Mouse (Mus musculus): ENCODE results near the gene Lfng. TPM values are rescaled to one million over a fixed set of nuclear protein-coding genes. Genes with fewer than 3 reads are reported as not detected.

Gene Lfng
- polyA plus RNA-seq, 1 experiment from 2014 or later = 11.4 TPM

DNA sequence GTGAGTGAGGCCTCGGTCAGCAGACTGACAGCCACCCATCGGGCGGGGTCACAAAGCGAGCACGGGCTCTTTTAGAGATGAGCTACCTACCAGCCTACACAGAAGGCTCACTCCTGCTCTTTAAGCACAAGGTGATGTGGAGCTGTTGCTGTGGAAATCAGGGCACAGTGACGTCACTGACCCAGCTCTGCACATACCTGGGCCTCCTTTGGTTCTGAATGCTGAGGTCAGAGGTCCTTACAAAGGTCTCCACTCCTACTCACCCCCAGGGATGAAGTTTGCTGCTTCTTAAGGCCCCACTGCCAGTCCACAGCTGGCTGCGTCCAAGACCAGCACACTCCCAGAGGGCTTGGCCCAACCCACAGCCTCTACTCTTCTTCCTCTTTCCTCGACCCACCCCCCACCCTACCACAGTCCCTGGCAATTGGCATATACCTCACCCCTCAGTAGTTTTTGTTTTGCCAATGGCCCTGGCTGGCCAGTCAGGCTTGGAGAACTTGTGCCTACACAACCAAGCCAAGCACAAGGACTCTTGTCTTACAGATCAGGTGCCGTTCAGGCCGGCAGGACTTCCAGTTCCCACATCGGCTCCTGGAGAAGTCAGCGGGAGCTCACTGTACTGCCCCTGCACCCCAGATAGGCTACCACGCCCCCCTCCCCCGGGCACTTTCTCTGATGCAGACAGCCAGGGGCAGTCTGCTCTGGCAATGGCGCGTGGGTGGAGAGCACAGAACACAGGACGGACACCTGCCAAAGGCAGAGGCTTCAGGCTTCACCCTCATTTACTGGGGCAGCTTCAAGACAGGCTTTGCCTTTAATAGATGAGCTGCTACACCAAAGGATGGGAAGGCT lies 55.8 kb downstream of the Lfng start:
- TF ChIP-seq EP300 (optimal IDR thresholded peaks at IDR 0.05) = no peak
- TF ChIP-seq CTCF (IDR thresholded peaks at IDR 0.05; ENCODE audit: low read depth) = no peak
- no peak overlapping the region for H3K9ac ChIP-seq (ENCODE audit: low read length)
- H3K4me2 ChIP-seq (replicated peaks; ENCODE audit: low read depth) = no peak overlapping the region
- no peaks in the 10 kb centered on the region for H3K36me3 ChIP-seq (ENCODE audit: control insufficient read depth, insufficient read depth, low read length)
- no peaks in the 10 kb centered on the region for H3K9me3 ChIP-seq (ENCODE audit: control insufficient read depth, low read length)
- H3K27ac ChIP-seq (replicated peaks) = no peak overlapping the region
- no peak overlapping the region for H3K4me3 ChIP-seq (ENCODE audit: low read depth, low read length)
- ATAC-seq (ENCODE audit: low FRiP score, low TSS enrichment) = no peak
- H3K4me1 ChIP-seq (replicated peaks; ENCODE audit: control insufficient read depth, insufficient read depth) = 0 out of 2 replicates have a peak, but pooled peaks cover 2% of the 10 kb centered on the region
- 61% methylated on average over 17 of the region's 17 CpGs for WGBS
- no peak for DNase-seq (ENCODE audit: low spot score)
- H3K27me3 ChIP-seq (ENCODE audit: control insufficient read depth, insufficient read depth, low read length) = no peaks in the 10 kb centered on the region

GRCm38 (mm10) chr5:140663621-140664180 lies 56.6 kb downstream of the Lfng start:
- Histone ChIP-seq H3K4me3 (ENCODE audit: low read depth, low read length) (no peak overlapping the region), H3K27me3 (ENCODE audit: control insufficient read depth, insufficient read depth, low read length) (no peaks in the 10 kb centered on the region), H3K4me1 (replicated peaks; ENCODE audit: control insufficient read depth, insufficient read depth) (0 out of 2 replicates have a peak, but pooled peaks cover 2% of the 10 kb centered on the region), H3K9me3 (ENCODE audit: control insufficient read depth, low read length) (no peaks in the 10 kb centered on the region), H3K27ac (replicated peaks) (no peak overlapping the region), H3K36me3 (ENCODE audit: control insufficient read depth, insufficient read depth, low read length) (peaks cover under 1% of the 10 kb centered on the region; the same call in 1 of the 2 replicates), H3K9ac (ENCODE audit: low read length) (no peak overlapping the region), H3K4me2 (replicated peaks; ENCODE audit: low read depth) (no peak overlapping the region)
- DNase-seq (ENCODE audit: low spot score) = peak; percentile 84
- TF ChIP-seq EP300 (optimal IDR thresholded peaks at IDR 0.05) (no peak), CTCF (IDR thresholded peaks at IDR 0.05; ENCODE audit: low read depth) (peak; percentile 91)
- peak; percentile 75 for ATAC-seq (ENCODE audit: low FRiP score, low TSS enrichment)
- WGBS = 30% methylated on average over 7 of the region's 7 CpGs

Other genes with a start within 250 kb of the Lfng start
- gene Snx8, start 218.1 kb upstream of the Lfng start, polyA plus RNA-seq (2015; fragmentation: Nextera tagmentation; extraction: Ambion mirVana) = 8.0 and 8.6 TPM in 2 replicates
- 61.8 and 66.5 TPM in 2 replicates for gene Eif3b, start 188.0 kb upstream of the Lfng start, polyA plus RNA-seq (2015; fragmentation: Nextera tagmentation; extraction: Ambion mirVana)
- not detected in 2 replicates for gene Gm4869, start 161.7 kb upstream of the Lfng start, polyA plus RNA-seq (2015; fragmentation: Nextera tagmentation; extraction: Ambion mirVana)
- 12.8 and 15.8 TPM in 2 replicates for gene Chst12, start 101.8 kb upstream of the Lfng start, polyA plus RNA-seq (2015; fragmentation: Nextera tagmentation; extraction: Ambion mirVana)
- gene Grifin, start 42.2 kb upstream of the Lfng start, polyA plus RNA-seq (2015; fragmentation: Nextera tagmentation; extraction: Ambion mirVana) = 0.17 TPM in 2 replicates
- gene Ttyh3, start 41.7 kb downstream of the Lfng start, polyA plus RNA-seq (2015; fragmentation: Nextera tagmentation; extraction: Ambion mirVana) = 8.5 and 9.6 TPM in 2 replicates
- 5.6 and 6.0 TPM in 2 replicates for gene Iqce, start 95.1 kb downstream of the Lfng start, polyA plus RNA-seq (2015; fragmentation: Nextera tagmentation; extraction: Ambion mirVana)
- gene Brat1, start 97.7 kb downstream of the Lfng start, polyA plus RNA-seq (2015; fragmentation: Nextera tagmentation; extraction: Ambion mirVana) = 8.2 and 8.5 TPM in 2 replicates
- gene Amz1, start 116.8 kb downstream of the Lfng start, polyA plus RNA-seq (2015; fragmentation: Nextera tagmentation; extraction: Ambion mirVana) = 0.65 and 0.67 TPM in 2 replicates
- gene Gna12, start 223.1 kb downstream of the Lfng start, polyA plus RNA-seq (2015; fragmentation: Nextera tagmentation; extraction: Ambion mirVana) = 19.6 and 24.8 TPM in 2 replicates